Mouse (Mus musculus) urinary bladder, postnatal 10 days (tissue): ENCODE results near the gene Ttyh1.
A peak's percentile ranks its signal among the peaks of the same experiment; 100 is the strongest.
"Not testable (repeated sequence)": the region's sequence is repeated elsewhere in the genome, so short reads cannot be mapped to it uniquely, and the experiment has no call there.

Experiments used
- DNase-seq: peaks from one replicate; pipeline ENCODE4 v3.0.0; 2022; ENCODE audit warnings: low spot score

Ttyh1 gene

DNA sequence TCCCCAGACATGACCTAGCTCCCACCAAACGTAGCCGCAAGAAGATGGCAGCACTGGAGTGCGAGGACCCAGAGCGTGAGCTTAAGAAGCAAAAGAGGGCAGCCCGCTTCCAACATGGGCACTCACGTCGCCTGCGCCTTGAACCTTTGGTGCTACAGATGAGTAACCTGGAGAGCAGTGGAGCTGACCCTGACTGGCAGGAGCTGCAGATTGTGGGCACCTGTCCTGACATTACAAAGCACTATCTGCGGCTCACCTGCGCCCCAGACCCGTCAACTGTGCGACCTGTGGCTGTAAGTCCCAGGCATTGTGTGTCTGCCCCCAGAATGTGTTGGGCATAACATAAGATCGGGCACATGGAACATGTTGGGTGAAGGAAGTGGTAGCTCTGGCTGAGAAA lies 24.8 kb downstream of the Ttyh1 start:
- no peak for DNase-seq

DNA sequence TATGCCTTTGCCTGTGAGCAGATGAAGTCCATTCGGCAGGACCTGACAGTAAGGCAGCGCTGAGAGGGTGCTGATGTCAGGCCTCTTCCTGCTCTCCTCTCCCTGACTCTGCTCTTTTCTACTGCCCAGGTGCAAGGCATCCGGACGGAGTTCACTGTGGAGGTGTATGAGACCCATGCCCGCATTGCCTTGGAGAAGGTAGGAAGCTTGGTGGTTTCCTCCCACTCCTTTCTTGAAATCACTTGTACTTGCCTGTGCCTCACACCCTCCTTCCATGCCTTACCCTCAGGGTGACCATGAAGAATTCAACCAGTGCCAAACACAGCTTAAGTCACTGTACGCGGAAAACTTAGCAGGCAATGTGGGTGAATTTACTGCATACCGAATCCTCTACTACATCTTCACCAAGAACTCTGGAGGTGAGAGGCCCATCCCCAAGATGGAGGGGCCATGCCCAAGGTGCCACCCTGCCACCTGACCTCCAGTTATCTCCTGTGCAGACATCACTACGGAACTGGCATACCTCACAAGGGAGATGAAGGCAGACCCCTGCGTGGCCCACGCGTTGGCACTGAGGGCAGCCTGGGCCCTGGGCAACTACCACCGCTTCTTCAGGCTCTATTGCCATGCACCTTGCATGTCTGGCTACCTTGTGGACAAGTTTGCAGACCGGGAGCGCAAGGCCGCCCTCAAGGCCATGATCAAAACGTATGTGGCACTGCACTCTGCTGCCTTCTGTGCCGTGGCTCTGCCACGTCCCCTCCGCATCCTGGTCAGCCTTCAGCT lies 25.8 kb downstream of the Ttyh1 start:
- DNase-seq: no peak

DNA sequence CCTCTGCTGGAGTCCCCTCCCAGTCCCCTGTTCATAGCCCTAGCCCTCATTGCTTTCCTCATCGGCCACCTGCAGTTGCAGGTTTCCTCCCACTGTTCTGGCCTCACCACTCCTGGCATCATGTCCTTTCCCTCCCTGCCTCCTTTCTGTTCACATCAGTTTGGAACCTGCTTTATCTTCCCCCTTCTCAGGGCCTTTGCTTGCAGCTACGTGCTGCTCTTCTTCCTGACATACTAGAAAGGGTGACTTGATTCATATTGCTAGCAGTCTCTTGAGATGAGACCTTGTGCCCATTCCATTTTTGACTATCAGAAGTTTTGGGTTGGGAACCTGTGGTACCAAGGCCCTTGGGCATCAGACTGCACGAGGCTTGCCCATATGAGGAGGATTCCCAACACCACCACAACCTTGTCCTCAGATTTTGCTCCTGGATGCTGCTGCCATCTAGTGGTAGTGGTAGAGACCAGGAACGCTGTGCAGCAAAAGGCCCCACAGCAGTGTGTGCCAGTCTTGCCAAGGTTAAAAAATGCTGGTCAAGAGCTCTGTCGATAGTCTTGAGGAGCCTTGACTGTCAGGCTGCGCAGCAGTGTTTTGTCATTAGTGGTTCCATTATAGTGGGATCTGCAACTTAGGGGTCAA lies 26.5 kb downstream of the Ttyh1 start:
- DNase-seq: no peak

DNA sequence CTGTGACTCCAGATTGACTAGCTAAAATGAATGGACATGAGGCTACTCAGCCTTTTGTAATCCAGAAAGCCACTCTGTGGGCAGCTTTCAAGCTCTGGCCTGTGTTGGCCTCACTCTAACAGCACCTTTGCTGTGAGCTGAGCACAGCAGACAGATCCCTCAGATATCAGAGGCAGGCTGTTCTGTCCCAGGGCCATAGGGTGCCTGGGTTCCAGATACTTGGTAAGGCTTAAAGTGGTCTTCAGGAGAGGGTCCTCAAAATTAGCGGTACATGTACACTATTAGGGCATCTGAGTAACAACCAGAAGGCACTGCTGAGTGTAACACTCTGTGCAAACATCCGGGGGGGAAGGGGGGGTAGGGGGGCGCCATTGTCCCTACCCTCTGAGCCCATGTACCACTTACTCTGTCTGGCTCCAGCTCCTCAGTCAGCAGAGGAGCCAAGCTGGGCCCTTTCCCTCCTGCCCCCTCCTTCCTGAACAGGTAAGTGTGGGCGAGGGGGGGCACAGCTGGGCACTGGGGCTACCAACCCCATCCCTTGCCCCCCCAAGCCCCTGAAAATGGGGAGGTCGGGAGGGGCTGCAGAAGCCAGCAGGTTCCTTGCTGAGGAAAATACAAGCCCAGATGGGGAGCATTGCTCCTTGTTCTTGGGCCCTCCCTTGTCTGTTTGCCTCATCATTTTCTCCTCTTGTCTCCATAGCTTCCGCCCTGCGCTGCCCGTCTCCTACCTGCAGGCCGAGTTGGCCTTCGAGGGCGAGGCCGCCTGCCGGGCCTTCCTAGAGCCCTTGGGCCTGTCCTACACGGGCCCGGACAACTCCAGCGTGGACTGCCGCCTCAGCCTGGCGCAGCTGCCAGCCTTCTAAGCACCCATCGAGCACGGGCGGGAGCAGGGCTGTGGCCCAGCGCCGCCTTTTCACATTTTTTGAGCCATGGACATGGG lies 27.3 kb downstream of the Ttyh1 start:
- DNase-seq: peak; percentile 4

DNA sequence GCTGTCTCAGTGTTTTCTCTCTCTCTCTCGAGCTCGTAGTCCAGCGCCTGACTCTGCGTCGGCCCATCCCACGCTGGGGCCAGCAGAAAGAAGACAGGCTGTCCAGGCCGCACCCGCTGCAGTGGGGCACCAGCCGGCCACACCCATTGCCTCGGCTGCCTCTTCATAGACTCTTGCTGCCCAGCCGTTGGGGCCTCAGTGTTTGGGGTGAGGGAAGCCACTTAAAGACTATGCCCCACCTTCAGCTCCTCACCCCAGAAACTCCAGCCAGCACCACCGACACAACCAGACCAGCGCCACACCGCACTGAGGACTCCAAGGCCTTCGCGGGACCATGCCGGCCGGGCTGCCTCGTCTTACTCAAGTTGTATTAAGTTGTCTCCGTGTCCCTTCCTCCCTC lies 28.2 kb downstream of the Ttyh1 start:
- no peak for DNase-seq

DNA sequence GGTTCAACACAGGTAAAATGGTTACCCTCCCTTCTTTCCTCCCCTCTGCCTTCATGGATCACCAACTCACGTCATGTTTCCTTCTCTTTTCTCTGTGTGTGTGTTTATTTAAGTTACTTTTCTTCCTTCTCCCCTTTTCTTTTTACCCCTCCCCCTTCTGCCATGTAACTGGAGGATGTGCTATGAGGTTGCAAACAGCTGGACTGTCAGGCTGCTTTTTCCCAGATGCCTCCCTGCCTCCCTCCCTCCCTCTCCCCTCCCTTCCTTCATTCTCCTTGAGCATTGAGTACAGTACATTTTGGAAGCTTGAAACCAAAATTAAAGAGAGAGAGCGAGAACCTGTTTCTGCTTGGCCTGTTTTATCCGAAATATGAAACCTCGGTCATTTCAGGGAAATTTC lies 28.6 kb downstream of the Ttyh1 start:
- no peak for DNase-seq

DNA sequence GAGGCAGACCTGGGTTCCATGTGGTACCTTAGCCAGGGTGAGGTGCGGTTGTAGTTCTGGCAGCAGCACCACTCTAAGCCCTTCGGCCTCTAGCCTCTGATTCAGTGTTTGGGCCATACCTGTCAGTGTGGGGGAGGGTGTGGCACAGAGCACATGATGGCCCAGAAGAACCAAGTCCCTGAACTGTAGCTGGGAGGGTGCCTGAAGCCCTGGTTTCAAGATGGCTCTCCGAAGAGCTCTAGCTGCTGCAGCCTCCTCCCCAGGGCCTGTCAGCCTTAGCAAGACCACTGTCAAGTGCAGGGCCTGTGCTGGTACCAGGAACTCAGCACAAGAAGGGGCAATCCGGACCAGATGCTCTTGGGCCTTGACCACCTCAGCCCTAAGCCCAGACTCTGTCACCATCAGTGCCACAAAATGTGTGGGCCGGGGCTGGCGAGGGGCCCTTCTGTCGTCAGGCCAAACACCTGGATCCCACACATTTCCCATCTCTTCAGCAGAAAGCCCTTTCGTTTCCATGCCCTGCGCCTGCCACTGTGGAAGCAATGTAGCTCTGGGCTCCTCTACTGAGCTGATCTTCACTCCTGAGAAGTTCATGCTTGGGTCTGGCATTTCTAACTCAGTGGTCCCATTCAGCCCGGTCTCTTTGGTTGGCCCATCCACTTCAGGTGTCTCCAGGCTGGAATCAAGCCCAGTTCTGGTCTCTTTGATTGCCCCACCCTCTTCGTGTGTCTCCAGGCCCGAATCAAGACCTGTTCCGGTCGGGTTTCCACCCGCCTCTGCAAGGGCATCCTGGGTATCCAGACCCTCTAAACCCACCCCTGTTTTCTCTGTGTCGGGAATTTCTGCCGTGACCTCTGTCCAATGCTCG lies 29.4 kb downstream of the Ttyh1 start:
- no peak for DNase-seq

DNA sequence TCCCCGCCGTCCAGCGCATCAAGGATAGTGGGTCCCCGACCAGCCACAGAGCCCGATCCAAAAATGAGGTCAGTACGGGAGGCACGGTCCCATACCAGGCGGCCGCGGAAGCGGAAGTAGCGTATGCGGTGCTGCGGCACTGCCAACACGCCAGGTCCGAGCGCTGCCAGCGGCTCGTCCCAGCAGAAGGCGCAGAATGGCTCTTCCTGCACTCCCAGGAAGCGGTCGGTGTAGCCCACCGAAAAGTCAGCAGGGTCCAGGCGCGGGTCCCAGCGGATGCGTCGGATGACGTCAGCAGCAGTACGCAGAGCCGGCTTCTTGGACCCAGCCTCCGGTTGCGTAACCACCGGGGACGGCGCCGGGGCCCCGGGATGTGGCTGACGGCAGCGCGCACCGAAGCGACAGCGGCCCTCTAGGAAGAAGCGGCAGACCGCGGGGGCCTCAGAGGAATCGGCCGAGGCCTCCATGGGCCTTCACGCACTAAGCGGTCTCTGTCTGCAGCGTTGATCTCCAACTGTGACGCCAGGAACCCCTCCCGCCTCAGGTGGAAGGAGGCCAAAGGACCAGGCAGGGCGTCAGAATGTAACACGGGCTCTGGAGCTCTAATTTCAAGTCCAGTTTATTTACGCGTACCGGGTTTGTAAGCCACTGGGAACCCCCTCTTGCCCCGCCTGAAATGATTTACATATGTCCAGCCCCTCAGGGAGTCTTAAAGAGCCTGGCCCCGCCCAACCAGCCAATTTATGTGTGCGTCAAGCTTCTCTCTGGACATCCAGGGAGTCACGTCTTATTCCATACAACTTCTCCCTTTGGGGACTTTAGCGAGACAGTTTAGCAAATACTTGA lies 30.2 kb downstream of the Ttyh1 start:
- no peak for DNase-seq

DNA sequence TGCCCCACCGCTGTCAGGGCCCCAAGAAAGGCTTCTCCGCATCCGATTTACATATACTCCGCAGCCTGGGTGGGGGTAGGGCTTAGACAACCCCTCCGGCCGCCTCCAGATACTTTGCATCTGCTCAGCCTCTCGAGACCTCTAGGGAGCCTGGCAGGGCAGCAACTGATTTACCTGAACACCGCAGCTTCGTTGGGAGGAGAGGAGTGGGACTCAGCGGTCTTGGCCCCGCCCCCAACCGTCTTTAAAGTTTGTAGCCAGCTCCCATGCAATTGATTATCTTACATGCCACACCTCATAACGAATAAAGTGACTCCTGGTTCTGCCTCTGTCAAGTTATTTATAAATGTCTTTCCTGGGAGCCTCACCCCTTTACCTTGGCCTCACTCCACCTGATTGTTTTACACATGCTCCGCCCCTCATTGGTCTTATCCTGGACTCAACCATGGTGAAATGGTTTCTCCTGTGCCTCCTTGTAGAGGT lies 30.9 kb downstream of the Ttyh1 start, which contains the start of gene Leng9:
Gene Leng9, minus strand, starts transcription at position 316 of the 483 bp plus-strand sequence.
- DNase-seq: no peak

DNA sequence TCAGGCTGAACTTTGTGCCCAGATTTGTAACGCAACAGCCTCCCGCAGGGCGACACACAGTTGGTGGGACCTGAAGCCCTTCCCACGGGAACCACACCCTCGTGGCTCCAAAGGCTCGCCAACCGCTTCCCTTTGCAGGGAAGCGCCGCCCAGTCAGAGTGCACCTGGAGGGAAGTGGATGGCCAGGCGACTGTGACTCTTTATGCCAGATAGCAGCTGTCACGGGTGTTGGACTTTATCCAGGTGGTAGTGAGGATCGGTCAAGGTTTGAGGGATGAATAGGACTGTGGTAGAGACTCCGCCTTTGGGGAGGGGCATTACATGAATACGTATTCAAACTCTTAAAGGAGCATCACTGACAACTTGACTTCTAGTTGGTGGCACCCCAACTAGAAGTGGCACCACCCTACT lies 31.6 kb downstream of the Ttyh1 start:
- no peak for DNase-seq

DNA sequence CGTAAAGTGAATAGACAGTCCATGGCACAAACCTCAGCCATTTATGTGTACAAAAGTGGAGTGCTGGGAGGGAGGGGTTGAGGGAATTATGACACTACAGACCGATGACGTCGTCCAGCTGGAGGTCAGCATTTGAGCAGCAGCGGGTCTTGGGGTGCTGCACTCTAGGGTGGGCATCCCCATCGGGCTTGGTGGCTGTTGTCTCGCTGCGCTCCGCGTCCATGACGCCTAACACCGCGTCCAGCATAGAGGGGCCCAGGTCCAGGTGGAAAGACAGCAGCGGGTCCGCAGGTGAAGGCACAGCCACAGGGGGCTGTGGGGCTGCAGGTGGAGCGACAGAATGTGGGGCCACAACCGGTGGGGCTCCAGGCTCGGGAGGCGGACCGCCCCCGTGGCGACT lies 32.0 kb downstream of the Ttyh1 start:
- DNase-seq: no peak

DNA sequence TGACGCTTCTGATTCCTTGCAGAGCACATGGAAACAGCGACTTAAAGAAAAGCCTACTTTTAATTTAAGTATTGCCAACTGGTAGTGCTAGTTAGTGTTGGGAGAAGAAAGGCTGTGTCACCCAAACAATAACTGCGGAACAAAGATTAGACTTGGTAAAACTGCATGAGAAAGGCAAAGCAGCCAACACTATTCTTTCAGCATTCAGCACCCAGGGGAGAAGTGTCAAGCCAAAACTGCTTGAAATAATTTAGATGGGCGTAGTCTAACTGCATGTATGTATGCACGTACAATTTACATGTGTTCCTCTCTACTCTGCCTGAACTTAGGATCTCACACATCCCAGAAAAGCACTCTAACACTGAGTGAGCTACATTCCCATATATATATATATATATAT lies 35.1 kb downstream of the Ttyh1 start:
- no peak for DNase-seq

DNA sequence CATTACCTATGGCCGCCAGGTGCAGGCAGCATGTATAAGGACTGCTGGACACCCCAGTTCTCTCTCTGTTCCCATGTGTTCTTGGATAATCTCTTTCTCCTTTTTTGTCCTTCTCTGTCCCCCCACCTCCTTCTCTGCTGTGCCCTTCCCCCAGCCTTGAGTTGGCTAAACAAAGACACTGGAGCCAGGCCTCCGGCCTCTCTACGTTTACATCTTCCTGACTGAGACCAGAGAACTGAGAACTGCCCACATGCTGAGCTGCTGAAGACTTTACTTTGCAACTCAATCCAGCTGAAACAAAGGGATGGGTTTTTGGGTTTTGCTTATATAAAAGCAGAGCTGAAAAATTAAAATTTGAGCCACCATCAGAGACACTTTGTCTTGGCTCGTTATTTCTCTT lies 35.8 kb downstream of the Ttyh1 start:
- DNase-seq: no peak

DNA sequence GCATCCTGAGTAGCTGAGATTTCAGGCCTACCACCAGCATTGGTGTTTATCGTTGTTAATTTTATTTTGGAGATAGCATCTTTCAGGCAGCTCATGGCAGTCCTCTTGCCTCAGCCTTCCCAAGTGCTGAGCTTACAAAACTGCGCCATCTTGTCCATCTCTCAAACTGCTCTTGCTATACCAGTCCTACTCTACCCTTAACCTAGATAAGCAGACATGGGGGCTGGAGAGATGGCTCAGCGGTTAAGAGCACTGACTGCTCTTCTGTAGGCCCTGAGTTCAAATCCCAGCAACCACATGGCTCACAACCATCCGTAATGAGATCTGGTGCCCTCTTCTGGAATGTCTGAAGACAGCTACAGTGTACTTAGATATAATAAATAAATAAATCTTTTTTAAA lies 42.4 kb downstream of the Ttyh1 start:
- DNase-seq: not testable (repeated sequence)

DNA sequence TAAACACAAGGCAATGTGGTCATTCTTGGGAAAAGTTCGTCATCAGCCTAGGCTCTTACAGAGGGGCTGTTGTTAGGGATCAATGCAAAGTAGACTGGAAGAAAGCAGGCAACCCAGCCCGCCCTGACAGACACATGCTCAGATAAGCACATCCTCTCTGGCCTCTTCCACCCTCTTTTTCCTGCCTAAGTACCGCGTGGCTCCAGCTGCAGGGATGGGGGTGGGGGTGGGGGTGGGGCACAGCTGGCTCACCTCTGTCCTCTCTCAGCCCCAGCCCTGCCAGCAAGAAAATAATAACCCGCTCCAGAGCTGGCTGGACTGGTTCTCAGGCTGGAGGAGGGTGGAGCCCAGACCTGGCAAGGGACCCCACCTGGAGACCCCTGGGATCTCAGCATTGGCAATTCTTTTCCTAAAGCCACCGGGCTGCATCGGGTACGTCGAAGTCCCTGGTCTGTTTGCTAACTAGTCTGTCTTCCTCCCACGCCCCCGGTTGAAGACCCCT lies 44.4 kb downstream of the Ttyh1 start:
- DNase-seq: no peak

DNA sequence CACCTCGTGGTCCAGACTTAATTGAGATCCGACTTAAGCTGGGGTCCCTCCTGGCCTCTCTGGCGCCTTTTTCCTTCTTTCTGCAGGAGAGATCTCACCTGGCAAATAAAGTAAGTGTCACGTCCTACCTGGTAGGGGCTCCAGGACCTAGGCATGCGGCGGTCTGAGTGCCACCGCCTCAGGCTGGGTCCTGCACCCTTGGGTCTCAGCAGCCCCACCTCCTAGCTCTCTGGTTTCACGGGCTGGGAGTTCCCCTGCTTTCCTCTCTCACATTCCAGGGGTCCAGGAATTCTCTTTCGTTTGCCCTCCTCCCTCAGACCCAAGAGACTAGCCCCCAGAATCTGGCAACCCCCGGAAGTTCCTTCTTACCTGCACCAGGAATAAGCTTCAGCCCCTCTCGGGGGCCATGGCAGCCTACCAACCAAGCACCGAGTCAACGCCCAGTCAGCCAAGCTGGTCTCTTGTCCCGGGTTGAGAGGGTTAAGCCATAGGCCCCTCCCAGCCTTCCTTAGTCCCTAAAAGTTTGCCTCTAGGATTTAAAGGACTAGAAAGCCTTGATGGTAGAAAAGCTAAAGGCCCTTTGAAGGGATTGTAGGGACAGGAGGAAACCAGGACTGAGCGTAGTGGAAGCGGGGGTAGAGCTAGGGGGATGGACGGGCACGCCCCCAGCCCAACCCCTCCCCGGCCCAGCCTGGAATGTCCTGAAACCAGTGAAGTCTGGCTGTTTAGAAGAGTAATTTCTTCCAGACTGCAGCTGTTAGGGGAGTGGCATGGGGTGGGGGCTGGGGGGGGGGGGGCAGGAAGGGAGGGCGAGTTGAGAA lies 45.1 kb downstream of the Ttyh1 start, which contains the start of gene Cdc42ep5:
Gene Cdc42ep5, minus strand, starts transcription at position 771 of the 821 bp plus-strand sequence.
- DNase-seq: no peak

DNA sequence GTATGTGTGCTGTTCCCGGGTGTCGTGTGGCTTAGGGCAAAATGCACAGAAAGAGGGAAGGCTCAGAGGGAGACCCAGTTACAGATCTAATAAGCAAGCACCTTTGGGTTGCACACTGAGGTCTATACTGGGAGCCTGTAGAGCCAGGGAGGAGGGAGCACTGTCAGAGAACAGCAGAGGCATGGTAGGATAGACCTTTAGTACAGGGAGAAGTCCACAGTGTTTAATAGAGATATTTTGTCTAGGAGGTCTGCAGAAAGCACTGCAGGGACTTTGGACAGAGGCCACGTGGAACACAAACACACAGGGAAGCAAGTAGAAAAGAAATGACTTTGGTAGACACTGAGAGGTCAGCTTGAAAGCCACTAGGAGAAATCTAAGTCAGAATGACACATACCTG lies 46.1 kb downstream of the Ttyh1 start:
- no peak for DNase-seq

DNA sequence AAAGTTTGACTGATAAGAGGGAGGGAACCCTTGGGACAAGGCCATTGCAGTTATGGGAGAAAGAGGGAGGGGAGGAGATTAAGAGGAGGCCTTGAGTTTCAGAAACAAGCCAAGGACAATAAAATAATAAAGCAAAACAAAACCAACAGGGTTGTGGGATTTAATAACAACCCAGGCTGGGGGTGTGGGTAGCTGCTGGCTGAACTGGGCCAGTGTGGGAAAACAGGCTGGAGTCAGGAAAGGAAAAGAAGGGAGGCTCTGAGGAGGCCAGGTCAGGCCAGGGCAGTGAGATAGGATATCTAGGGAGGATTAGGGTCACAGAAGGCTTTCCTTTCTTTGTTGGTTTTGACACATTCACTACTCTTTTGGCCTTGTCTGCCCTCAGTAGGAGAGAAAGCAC lies 47.9 kb downstream of the Ttyh1 start:
- DNase-seq: no peak

DNA sequence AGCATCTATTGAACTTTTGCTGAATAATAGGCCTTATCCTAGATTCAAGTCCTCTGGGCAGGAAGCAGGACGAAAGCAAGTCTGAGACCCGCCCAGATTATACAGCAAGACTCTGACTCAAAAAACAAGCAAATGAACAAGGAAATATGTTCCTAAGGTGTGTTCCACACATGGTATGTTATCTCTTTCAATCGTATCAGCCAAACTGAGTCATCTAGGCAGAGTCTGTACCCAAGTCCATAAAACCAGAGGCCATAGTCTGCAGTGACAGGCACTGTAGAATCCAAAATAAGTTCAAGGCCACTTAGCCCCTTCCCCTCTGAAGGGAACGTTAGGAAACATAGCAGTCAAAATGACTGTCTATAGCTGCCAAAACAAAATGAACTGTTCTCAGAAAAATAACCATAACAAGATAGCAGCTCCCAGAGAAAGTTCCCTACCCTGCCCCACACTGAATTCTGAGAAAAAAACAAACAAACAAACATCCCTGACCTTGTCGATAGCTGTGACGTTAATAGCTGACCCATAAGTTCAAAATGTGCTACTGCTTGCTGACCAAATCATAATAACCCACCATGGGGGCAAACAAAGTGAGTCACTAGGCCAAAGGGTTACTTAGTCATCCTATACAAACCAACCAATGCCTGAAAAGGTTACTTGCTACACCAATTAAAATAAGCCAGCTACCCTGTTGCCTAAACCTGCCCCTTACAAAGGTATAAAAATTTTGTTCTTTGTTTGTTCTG lies 51.2 kb downstream of the Ttyh1 start:
- no peak for DNase-seq
